Mouse (Mus musculus): ENCODE measurements around the gene Slc15a3. TPM values are rescaled to one million over a fixed set of nuclear protein-coding genes. Genes with fewer than 3 reads are reported as not detected.

The Slc15a3 gene
- total RNA-seq, 1 experiment: 2.2 TPM

GRCm38 (mm10) chr19:10905728-10906000, 66.1 kb downstream of the Slc15a3 start:
- no peak for DNase-seq (ENCODE audit: low read depth, low spot score)
- Histone ChIP-seq H3K4me3 (ENCODE audit: insufficient read depth in 1 of 2, low read depth in 1 of 2, low read length in 2 of 2, poor library complexity in 1 of 2, severe bottlenecking in 1 of 2) (no peak overlapping the region), H3K27ac (ENCODE audit: insufficient read depth, low read depth, low read length, poor library complexity, severe bottlenecking) (no peak overlapping the region), H3K36me3 (ENCODE audit: control insufficient read depth, insufficient read depth, low read length, poor library complexity, severe bottlenecking) (peaks cover 55% of the 10 kb centered on the region), H3K4me1 (ENCODE audit: control insufficient read depth in 2 of 2, insufficient read depth in 2 of 2, low read length in 2 of 2, poor library complexity in 1 of 2) (no peaks in the 10 kb centered on the region), H3K9ac (ENCODE audit: insufficient read depth, low read depth, low read length, poor library complexity, severe bottlenecking) (no peak overlapping the region), H3K9me3 (ENCODE audit: control insufficient read depth, insufficient read depth, low read depth, low read length) (no peaks in the 10 kb centered on the region)
- in situ Hi-C loops (cut with MboI; ENCODE audit: low sequenced_read_pairs in 2 of 2, unreplicated experiment in 2 of 2): no loop called here
- TF ChIP-seq HCFC1 (IDR thresholded peaks at IDR 0.05; ENCODE audit: borderline replicate concordance, insufficient read depth, low read length): no peak
- TF ChIP-seq ZNF384 (IDR thresholded peaks at IDR 0.05; ENCODE audit: low read depth, low read length): no peak
- no peak for TF ChIP-seq MAFK (IDR thresholded peaks at IDR 0.05; ENCODE audit: insufficient read depth, low read depth, low read length)
- no peak for TF ChIP-seq ZC3H11A (IDR thresholded peaks at IDR 0.05; ENCODE audit: borderline replicate concordance, low read depth, low read length)
- no peak for TF ChIP-seq CHD2 (IDR thresholded peaks at IDR 0.05; ENCODE audit: low read depth, low read length)

DNA sequence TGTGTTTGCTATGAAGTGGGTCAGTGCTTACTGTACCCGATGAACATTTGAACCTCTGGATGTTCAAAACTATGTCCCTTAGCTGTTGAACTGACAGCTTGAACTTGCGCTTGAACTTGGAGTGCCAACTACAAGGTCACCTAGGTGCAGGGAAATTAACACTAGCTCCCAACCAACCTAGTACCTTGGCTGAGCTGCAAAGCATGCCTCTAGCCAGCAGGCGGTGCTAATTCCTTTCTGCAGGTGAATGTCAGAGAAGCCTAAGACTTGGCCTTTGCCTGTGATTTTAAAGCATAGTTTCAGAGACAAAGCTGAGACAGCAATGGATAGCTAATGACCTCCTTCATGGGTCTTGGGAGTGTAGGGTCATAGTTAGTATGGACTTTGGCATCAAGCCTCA, 68.4 kb downstream of the Slc15a3 start:
- Histone ChIP-seq H3K4me1 (ENCODE audit: control insufficient read depth in 2 of 2, insufficient read depth in 2 of 2, low read length in 2 of 2, poor library complexity in 1 of 2) (no peaks in the 10 kb centered on the region), H3K27ac (ENCODE audit: insufficient read depth, low read depth, low read length, poor library complexity, severe bottlenecking) (no peak overlapping the region), H3K4me3 (ENCODE audit: insufficient read depth in 1 of 2, low read depth in 1 of 2, low read length in 2 of 2, poor library complexity in 1 of 2, severe bottlenecking in 1 of 2) (no peak overlapping the region), H3K36me3 (ENCODE audit: control insufficient read depth, insufficient read depth, low read length, poor library complexity, severe bottlenecking) (peaks cover 37% of the 10 kb centered on the region), H3K9ac (ENCODE audit: insufficient read depth, low read depth, low read length, poor library complexity, severe bottlenecking) (no peak overlapping the region), H3K9me3 (ENCODE audit: control insufficient read depth, insufficient read depth, low read depth, low read length) (no peaks in the 10 kb centered on the region)
- TF ChIP-seq MAFK (IDR thresholded peaks at IDR 0.05; ENCODE audit: insufficient read depth, low read depth, low read length) (no peak), ZC3H11A (IDR thresholded peaks at IDR 0.05; ENCODE audit: borderline replicate concordance, low read depth, low read length) (0 out of 2 replicates have a peak, but pooled peaks have one; percentile 11)
- in situ Hi-C loops (cut with MboI; ENCODE audit: low sequenced_read_pairs in 2 of 2, unreplicated experiment in 2 of 2): no loop called here
- peak; percentile 39 for DNase-seq (ENCODE audit: low read depth, low spot score)

Other genes with a start within 250 kb of the Slc15a3 start
- gene Ddb1, start 234.4 kb upstream of the Slc15a3 start, total RNA-seq (2012; rRNA removed): 584 and 635 TPM in 2 replicates
- gene Tkfc, start 234.1 kb upstream of the Slc15a3 start, total RNA-seq (2012; rRNA removed): 12.2 and 14.4 TPM in 2 replicates
- gene Vwce, start 205.5 kb upstream of the Slc15a3 start, total RNA-seq (2012; rRNA removed): 0.49 and 0.63 TPM in 2 replicates
- gene Pga5, start 161.7 kb upstream of the Slc15a3 start, total RNA-seq (2012; rRNA removed): 3.1 and 4.9 TPM in 2 replicates
- 6.2 and 6.6 TPM in 2 replicates for gene Vps37c, start 151.0 kb upstream of the Slc15a3 start, total RNA-seq (2012; rRNA removed)
- not detected in 2 replicates for gene Cd5, start 100.7 kb upstream of the Slc15a3 start, total RNA-seq (2012; rRNA removed)
- gene Cd6, start 9.7 kb upstream of the Slc15a3 start, total RNA-seq (2012; rRNA removed): 3.4 and 4.9 TPM in 2 replicates
- gene Tmem132a, start 30.2 kb downstream of the Slc15a3 start, total RNA-seq (2012; rRNA removed): 41.4 and 84.8 TPM in 2 replicates
- gene Tmem109, start 42.3 kb downstream of the Slc15a3 start, total RNA-seq (2012; rRNA removed): 25.3 and 35.3 TPM in 2 replicates
- gene Prpf19, start 55.5 kb downstream of the Slc15a3 start, total RNA-seq (2012; rRNA removed): 121 and 146 TPM in 2 replicates
- gene Zp1, start 80.9 kb downstream of the Slc15a3 start, total RNA-seq (2012; rRNA removed): 0.09 TPM in 1 of 2 replicates, not detected in the other
- gene Ptgdr2, start 97.4 kb downstream of the Slc15a3 start, total RNA-seq (2012; rRNA removed): 0.67 and 1.1 TPM in 2 replicates
- gene Ccdc86, start 109.5 kb downstream of the Slc15a3 start, total RNA-seq (2012; rRNA removed): 25.7 and 29.1 TPM in 2 replicates
- 6.2 and 8.3 TPM in 2 replicates for gene Ms4a10, start 134.9 kb downstream of the Slc15a3 start, total RNA-seq (2012; rRNA removed)
- gene Ms4a15, start 153.5 kb downstream of the Slc15a3 start, total RNA-seq (2012; rRNA removed): 0.32 TPM in 1 of 2 replicates, not detected in the other
- gene Ms4a18, start 178.3 kb downstream of the Slc15a3 start, total RNA-seq (2012; rRNA removed): not detected in 2 replicates
- not detected in 2 replicates for gene Ms4a8a, start 241.4 kb downstream of the Slc15a3 start, total RNA-seq (2012; rRNA removed)